Mouse (Mus musculus): Measurements from ENCODE around the gene Mapkap1. TPM values are rescaled to one million over a fixed set of nuclear protein-coding genes. Genes with fewer than 3 reads are reported as not detected.
A peak's percentile ranks its signal among the peaks of the same experiment; 100 is the strongest.

Gene Mapkap1
- 93.3 and 97.1 TPM in 2 replicates for polyA plus RNA-seq (2014; fragmentation: Nextera tagmentation; extraction: Ambion mirVana)

DNA sequence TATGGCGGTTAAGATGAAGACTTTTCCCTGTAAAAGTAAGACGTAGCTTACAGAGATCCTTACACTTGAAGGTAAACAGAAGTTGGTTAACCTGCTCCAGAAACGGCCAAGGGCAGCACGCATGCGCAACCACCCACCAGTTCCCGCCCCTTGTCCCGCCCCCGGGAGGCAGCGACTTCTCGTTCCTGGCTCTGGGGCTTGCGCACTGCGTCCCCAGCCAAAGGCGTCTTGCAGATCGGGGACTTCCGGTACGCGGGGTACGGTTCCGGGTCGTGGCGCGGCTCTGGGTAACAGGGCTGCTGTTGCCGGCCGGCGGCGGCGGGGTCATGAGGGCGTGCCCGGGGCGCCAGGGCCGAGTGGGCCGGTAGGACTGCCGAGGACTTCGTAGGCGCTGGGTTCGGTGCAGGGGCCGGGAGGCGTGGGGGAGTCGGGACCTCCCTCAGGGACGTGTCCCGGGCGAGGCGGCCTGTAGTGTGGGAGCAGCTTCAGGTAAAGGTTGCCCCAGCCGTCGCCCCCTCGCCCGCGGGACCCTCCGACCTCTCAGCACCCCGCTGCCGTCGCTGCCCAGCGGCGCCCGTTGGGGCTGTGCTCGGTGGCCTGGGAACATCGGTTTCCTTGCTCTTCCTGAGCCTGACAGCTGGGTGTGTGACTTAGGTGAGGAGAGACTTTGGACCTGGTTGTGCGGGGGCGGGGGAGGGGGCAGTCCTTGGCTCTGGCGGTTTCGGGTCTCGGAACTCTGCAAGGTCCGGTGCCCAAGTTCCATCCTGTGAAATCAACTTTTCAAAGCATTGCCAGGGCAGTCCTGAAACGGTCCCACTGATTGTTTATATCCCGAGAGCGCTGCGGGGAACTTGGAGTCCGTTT lies at the start of gene Mapkap1:
TSS of gene Mapkap1 (plus strand) at position 171 of the 864 bp plus-strand sequence.
- TF ChIP-seq CTCF (IDR thresholded peaks at IDR 0.05; ENCODE audit: low read depth) = no peak
- H3K4me2 ChIP-seq = peak within 1 kb of the TSS; percentile 79

DNA sequence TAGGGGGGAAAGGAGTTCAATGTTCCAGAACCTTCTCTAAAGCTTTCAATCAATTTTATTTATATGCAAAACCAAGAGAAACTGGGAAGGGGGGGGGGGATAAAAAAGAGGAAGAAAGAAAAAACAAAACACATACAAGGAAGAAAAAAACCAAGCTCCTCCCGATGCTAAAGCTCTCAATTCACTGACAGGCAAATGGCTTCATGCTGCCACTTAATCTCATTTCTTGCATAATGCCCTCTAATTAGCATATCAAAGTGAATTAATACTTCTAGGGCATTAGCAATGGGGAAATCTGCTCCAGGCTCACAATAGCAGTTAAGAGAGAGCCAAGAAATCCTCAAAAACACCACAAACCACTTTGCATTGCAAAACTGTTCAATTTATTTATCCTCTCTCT lies 42.9 kb upstream of the Mapkap1 start:
- Histone ChIP-seq H3K4me1 (ENCODE audit: insufficient read depth) (peaks cover 12% of the 10 kb centered on the region; the same call in 1 of the 2 replicates), H3K36me3 (ENCODE audit: insufficient read depth) (0 out of 2 replicates have a peak, but pooled peaks cover 7% of the 10 kb centered on the region), H3K4me3 (ENCODE audit: low read depth, low read length) (no peak overlapping the region), H3K4me2 (no peak overlapping the region), H3K27ac (ENCODE audit: low read depth) (no peak overlapping the region), H3K9me3 (ENCODE audit: low read depth, low read length) (no peaks in the 10 kb centered on the region), H3K9ac (no peak overlapping the region), H3K27me3 (ENCODE audit: insufficient read depth, low read length) (no peaks in the 10 kb centered on the region)
- DNase-seq = peak; percentile 41
- ATAC-seq (ENCODE audit: insufficient read depth) = no peak
- 11% methylated on average over 1 of the region's 1 CpGs for WGBS
- no peak for TF ChIP-seq CTCF (IDR thresholded peaks at IDR 0.05; ENCODE audit: low read depth)

More for the DNA sequence above, at the start of gene Mapkap1:
- Histone ChIP-seq H3K4me3 (ENCODE audit: low read depth, low read length) (peak within 1 kb of the TSS; percentile 98), H3K9me3 (ENCODE audit: low read depth, low read length) (no peaks in the 10 kb centered on the region), H3K27me3 (ENCODE audit: insufficient read depth, low read length) (no peaks in the 10 kb centered on the region), H3K27ac (ENCODE audit: low read depth) (no peak within 1 kb of the TSS), H3K9ac (peak within 1 kb of the TSS; percentile 85), H3K36me3 (ENCODE audit: insufficient read depth) (no peaks in the 10 kb centered on the region), H3K4me1 (ENCODE audit: insufficient read depth) (peaks cover 11% of the 10 kb centered on the region)
- ATAC-seq (ENCODE audit: insufficient read depth) (peak; percentile 99), DNase-seq (peak; percentile 98)
- under 1% methylated on average over 68 of the region's 68 CpGs for WGBS

DNA sequence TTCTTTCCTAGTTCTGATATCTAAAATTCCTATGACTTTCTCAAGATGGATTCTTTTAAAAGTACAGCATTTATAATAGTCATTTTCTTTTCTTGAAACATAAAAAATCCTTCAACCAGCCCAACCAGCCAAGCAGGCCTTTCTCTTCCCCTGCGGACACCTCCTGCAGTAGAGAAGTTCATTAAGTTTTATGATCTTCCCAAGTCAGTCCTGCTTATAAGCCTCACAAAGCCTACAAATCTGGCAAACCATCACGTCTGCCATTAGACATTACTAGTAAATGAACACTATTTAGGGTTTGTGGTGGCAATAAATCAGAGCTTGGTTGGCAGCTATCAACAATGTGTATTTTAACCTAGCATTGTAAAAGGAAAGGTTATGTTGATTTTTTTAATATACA lies 39.5 kb upstream of the Mapkap1 start:
- no peaks in the 10 kb centered on the region for H3K9me3 ChIP-seq (ENCODE audit: low read depth, low read length)
- H3K4me1 ChIP-seq (ENCODE audit: insufficient read depth) = peaks cover 10% of the 10 kb centered on the region; the same call in 1 of the 2 replicates
- ATAC-seq (ENCODE audit: insufficient read depth) (no peak), DNase-seq (no peak)
- H3K27me3 ChIP-seq (ENCODE audit: insufficient read depth, low read length) = no peaks in the 10 kb centered on the region
- H3K36me3 ChIP-seq (ENCODE audit: insufficient read depth) = no peaks in the 10 kb centered on the region
- H3K4me3 ChIP-seq (ENCODE audit: low read depth, low read length) = no peak overlapping the region
- no peak overlapping the region for H3K4me2 ChIP-seq
- no peak overlapping the region for H3K9ac ChIP-seq
- no peak for TF ChIP-seq CTCF (IDR thresholded peaks at IDR 0.05; ENCODE audit: low read depth)
- H3K27ac ChIP-seq (ENCODE audit: low read depth) = no peak overlapping the region
- WGBS = 71% methylated on average over 2 of the region's 2 CpGs

DNA sequence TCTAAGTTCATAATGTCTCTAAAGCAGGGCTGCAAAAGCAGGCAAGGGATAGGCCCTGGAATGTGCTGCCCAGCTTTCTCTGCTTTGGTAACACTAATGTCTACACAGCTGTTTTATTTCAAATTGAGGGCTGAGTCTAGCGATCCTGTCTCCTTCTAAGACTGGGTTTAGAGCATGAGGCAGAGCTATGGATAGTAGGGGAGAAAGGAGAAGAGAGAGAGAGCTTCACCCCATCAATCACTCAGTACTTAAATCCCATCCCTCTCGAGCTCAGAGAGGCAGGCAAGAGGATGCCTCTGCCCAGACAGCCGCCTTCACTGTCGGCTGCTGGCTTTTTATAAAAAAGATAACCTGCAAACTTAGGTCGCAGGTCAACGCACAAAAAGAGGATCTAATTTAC lies 38.2 kb upstream of the Mapkap1 start:
- H3K9me3 ChIP-seq (ENCODE audit: low read depth, low read length) = no peaks in the 10 kb centered on the region
- WGBS = 14% methylated on average over 6 of the region's 6 CpGs
- peak overlapping the region; percentile 53 for H3K4me2 ChIP-seq
- H3K4me1 ChIP-seq (ENCODE audit: insufficient read depth) = peaks cover 7% of the 10 kb centered on the region; the same call in 1 of the 2 replicates
- ATAC-seq (ENCODE audit: insufficient read depth) (0 out of 2 replicates have a peak, but pooled peaks have one; percentile 9), DNase-seq (peak; percentile 83)
- no peaks in the 10 kb centered on the region for H3K36me3 ChIP-seq (ENCODE audit: insufficient read depth)
- no peak for TF ChIP-seq CTCF (IDR thresholded peaks at IDR 0.05; ENCODE audit: low read depth)
- H3K27ac ChIP-seq (ENCODE audit: low read depth) = peak overlapping the region; percentile 75; the same call in 1 of the 2 replicates
- H3K27me3 ChIP-seq (ENCODE audit: insufficient read depth, low read length) = no peaks in the 10 kb centered on the region
- H3K9ac ChIP-seq = peak overlapping the region; percentile 27
- peak overlapping the region; percentile 21 for H3K4me3 ChIP-seq (ENCODE audit: low read depth, low read length)

DNA sequence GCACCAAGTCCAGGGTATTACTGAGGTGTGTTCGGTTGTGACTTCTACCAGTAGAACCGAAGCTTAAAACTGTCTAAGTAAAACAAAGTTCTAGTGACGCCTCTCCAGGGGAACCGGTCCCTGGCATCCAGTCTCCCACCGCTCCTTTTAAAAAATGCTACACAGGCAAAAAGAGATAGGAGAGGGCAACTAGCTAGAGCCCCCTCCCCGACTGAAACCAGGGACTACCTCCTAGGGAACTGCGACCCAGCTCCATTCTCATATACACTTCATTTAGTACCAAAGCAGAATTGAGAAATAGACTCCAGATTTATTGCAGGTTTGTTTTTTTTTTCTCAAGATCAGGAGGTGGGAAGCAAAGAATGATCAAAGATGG lies 36.2 kb upstream of the Mapkap1 start:
- no peaks in the 10 kb centered on the region for H3K36me3 ChIP-seq (ENCODE audit: insufficient read depth)
- 0 out of 2 replicates have a peak, but pooled peaks cover 2% of the 10 kb centered on the region for H3K27me3 ChIP-seq (ENCODE audit: insufficient read depth, low read length)
- WGBS = 3% methylated on average over 7 of the region's 7 CpGs
- peak overlapping the region; percentile 77 for H3K4me2 ChIP-seq
- H3K27ac ChIP-seq (ENCODE audit: low read depth) = 0 out of 2 replicates have a peak overlapping the region, but pooled peaks have one; percentile 9
- DNase-seq (no peak), ATAC-seq (ENCODE audit: insufficient read depth) (no peak)
- H3K9ac ChIP-seq = peak overlapping the region; percentile 95
- TF ChIP-seq CTCF (IDR thresholded peaks at IDR 0.05; ENCODE audit: low read depth) = no peak
- H3K4me1 ChIP-seq (ENCODE audit: insufficient read depth) = 0 out of 2 replicates have a peak, but pooled peaks cover 5% of the 10 kb centered on the region
- H3K9me3 ChIP-seq (ENCODE audit: low read depth, low read length) = no peaks in the 10 kb centered on the region
- H3K4me3 ChIP-seq (ENCODE audit: low read depth, low read length) = peak overlapping the region; percentile 95

DNA sequence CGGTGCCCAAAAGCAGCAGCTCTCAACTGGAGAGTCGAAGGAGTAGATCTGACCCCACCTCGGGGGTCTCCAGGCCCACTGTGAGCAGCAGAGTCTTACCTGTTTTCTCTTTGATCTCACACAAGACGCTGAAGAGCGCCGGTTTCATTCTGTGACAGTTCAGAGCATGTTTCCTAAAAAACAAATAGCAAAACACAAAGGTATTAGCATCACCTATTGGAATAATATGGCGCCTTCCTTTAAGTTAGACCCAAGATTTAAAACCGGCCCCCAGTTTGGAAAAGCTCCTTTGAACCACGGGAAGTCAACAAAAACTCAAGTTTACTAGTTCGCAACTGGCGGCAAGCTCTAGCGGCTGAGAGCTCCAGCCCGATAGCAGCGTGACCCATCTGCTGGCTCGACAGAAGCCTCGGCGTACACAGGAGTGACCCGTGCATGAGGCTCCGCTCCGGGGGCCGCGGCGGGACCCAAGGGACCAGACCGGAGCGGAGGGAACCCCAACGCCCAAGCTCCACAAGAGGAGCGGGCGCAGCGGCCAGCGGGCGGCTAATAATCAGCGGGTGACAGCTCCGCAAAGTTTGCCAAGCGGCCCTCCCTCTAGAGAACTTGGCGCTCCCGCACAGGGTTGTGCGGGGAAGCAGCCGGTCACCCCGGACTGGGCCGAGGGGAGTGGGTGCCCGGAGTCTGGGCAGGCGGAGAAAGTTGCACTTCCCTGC lies 35.7 kb upstream of the Mapkap1 start:
- WGBS = under 1% methylated on average over 42 of the region's 42 CpGs
- H3K36me3 ChIP-seq (ENCODE audit: insufficient read depth) = no peaks in the 10 kb centered on the region
- peak overlapping the region; percentile 77 for H3K4me2 ChIP-seq
- no peak for TF ChIP-seq CTCF (IDR thresholded peaks at IDR 0.05; ENCODE audit: low read depth)
- 0 out of 2 replicates have a peak, but pooled peaks cover 5% of the 10 kb centered on the region for H3K4me1 ChIP-seq (ENCODE audit: insufficient read depth)
- peak overlapping the region; percentile 95 for H3K4me3 ChIP-seq (ENCODE audit: low read depth, low read length)
- no peak for ATAC-seq (ENCODE audit: insufficient read depth)
- DNase-seq = peak; percentile 65
- H3K27me3 ChIP-seq (ENCODE audit: insufficient read depth, low read length) = 0 out of 2 replicates have a peak, but pooled peaks cover 2% of the 10 kb centered on the region
- no peaks in the 10 kb centered on the region for H3K9me3 ChIP-seq (ENCODE audit: low read depth, low read length)
- peak overlapping the region; percentile 99 for H3K27ac ChIP-seq (ENCODE audit: low read depth)
- H3K9ac ChIP-seq = peak overlapping the region; percentile 95

Data from lung, embryonic 14.5 days (tissue).